Mouse (Mus musculus): ENCODE data around the gene Spsb2. TPM values are rescaled to one million over a fixed set of nuclear protein-coding genes. Genes with fewer than 3 reads are reported as not detected.
"Not testable (repeated sequence)": the region's sequence is repeated elsewhere in the genome, so short reads cannot be mapped to it uniquely, and the experiment has no call there.

Gene Spsb2
- polyA plus RNA-seq, 1 experiment from 2014 or later = 8.0 TPM

DNA sequence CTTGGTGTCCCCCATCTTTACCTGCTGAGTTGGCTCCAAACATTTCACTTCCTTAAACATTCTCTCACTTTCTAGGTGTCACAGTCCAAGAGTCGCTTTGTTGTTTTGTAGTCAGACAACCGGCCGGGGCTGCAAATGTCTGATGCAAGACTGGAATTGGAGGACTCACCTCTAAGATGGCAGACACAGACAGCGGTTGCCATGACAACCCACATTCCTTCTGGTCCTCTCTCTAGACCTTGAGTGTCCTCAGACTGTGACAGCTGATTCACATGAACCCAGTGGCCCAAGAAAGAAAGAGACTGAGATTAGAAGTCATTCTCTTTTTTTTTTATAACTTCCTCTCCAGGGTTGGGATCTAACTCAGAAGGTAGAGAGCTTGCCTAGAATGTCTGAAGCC is 18.9 kb upstream of the Spsb2 start:
- no peaks in the 10 kb centered on the region for H3K36me3 ChIP-seq (ENCODE audit: control insufficient read depth, insufficient read depth, low read length)
- no peak for ATAC-seq (ENCODE audit: insufficient number of reproducible peaks, insufficient read depth, low FRiP score, low read depth)
- no peak overlapping the region for H3K9ac ChIP-seq (replicated peaks; ENCODE audit: low read depth, low read length)
- no peak overlapping the region for H3K27ac ChIP-seq (ENCODE audit: low read length)
- WGBS = 88% methylated on average over 4 of the region's 4 CpGs
- no peaks in the 10 kb centered on the region for H3K9me3 ChIP-seq (ENCODE audit: control insufficient read depth, low read depth, low read length)
- H3K4me3 ChIP-seq (ENCODE audit: low read depth, low read length) = no peak overlapping the region
- H3K27me3 ChIP-seq (ENCODE audit: control insufficient read depth, insufficient read depth, low read length) = no peaks in the 10 kb centered on the region
- H3K4me2 ChIP-seq (replicated peaks; ENCODE audit: low read depth, low read length) = no peak overlapping the region
- no peaks in the 10 kb centered on the region for H3K4me1 ChIP-seq (ENCODE audit: control insufficient read depth, insufficient read depth, low read length)

DNA sequence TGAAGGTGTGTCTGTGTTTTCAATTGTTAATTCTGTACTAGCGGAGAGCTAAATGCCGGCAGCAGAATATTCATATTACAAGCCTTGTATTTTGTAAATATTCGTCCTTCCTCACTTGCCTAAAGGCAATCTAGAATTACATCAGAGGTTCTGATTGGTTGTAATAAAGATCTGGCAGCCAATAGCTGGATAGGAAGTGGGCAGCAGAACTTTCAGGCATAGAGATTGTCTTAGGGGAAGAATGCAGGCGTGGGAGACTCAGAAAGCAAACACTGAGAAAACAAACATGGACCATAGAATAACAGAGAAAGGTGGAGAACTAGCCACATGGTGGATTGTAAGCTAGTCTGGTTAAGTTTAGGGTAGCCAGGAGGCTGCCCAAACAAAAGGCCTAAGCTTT is 18.3 kb upstream of the Spsb2 start:
- no peaks in the 10 kb centered on the region for H3K27me3 ChIP-seq (ENCODE audit: control insufficient read depth, insufficient read depth, low read length)
- 55% methylated on average over 4 of the region's 4 CpGs for WGBS
- ATAC-seq (ENCODE audit: insufficient number of reproducible peaks, insufficient read depth, low FRiP score, low read depth) = no peak
- no peaks in the 10 kb centered on the region for H3K36me3 ChIP-seq (ENCODE audit: control insufficient read depth, insufficient read depth, low read length)
- no peak overlapping the region for H3K4me2 ChIP-seq (replicated peaks; ENCODE audit: low read depth, low read length)
- H3K4me3 ChIP-seq (ENCODE audit: low read depth, low read length) = no peak overlapping the region
- H3K27ac ChIP-seq (ENCODE audit: low read length) = no peak overlapping the region
- no peaks in the 10 kb centered on the region for H3K4me1 ChIP-seq (ENCODE audit: control insufficient read depth, insufficient read depth, low read length)
- no peak overlapping the region for H3K9ac ChIP-seq (replicated peaks; ENCODE audit: low read depth, low read length)
- no peaks in the 10 kb centered on the region for H3K9me3 ChIP-seq (ENCODE audit: control insufficient read depth, low read depth, low read length)

DNA sequence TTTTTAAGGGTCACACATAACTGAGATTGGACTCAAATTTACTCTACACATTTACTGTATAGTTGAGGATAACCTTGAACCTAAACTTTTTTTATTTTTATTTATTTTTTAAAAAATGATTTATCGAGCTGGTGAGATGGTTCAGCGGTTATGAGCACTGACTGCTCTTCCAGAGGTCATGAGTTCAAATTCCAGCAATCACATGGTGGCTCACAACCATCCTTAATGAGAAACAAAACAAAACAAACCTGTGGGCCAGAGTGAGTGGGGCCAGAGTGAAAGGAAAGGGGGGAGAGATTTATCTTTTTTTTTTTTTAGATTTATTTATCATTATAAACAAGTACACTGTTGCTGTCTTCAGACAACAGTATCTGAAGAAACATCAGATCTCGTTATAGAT is 16.6 kb upstream of the Spsb2 start:
- WGBS = 86% methylated on average over 3 of the region's 3 CpGs
- no peaks in the 10 kb centered on the region for H3K36me3 ChIP-seq (ENCODE audit: control insufficient read depth, insufficient read depth, low read length)
- ATAC-seq (ENCODE audit: insufficient number of reproducible peaks, insufficient read depth, low FRiP score, low read depth) = no peak

DNA sequence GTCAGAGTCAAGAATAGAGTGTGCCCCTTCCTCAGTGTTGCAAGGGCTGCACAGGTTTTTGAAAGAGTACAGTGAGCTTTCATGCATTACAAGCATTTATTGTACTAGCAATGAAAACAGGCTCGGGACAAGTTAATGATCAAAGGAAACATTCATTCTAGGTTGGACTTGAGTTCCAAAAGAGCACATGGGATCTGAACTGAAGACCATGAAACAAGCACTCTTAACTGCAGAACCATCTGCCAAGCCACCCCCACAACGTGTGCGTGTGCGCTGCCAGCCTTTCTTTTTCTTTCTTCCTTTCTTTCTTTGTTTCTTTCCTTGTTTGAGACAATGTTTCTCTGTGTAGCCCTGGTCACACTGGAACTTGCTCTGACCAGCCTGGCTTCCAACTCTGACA is 12.7 kb upstream of the Spsb2 start:
- H3K4me3 ChIP-seq (ENCODE audit: low read depth, low read length) = no peak overlapping the region
- H3K27ac ChIP-seq (ENCODE audit: low read length) = peak overlapping the region; percentile 49; the same call in 1 of the 2 replicates
- no peaks in the 10 kb centered on the region for H3K36me3 ChIP-seq (ENCODE audit: control insufficient read depth, insufficient read depth, low read length)
- no peak overlapping the region for H3K9ac ChIP-seq (replicated peaks; ENCODE audit: low read depth, low read length)
- WGBS = 70% methylated on average over 4 of the region's 4 CpGs
- no peak for ATAC-seq (ENCODE audit: insufficient number of reproducible peaks, insufficient read depth, low FRiP score, low read depth)
- H3K9me3 ChIP-seq (ENCODE audit: control insufficient read depth, low read depth, low read length) = no peaks in the 10 kb centered on the region
- H3K27me3 ChIP-seq (ENCODE audit: control insufficient read depth, insufficient read depth, low read length) = no peaks in the 10 kb centered on the region
- H3K4me1 ChIP-seq (ENCODE audit: control insufficient read depth, insufficient read depth, low read length) = no peaks in the 10 kb centered on the region
- no peak overlapping the region for H3K4me2 ChIP-seq (replicated peaks; ENCODE audit: low read depth, low read length)

More for the DNA sequence above, 16.6 kb upstream of the Spsb2 start:
- no peak overlapping the region for H3K4me2 ChIP-seq (replicated peaks; ENCODE audit: low read depth, low read length)
- H3K4me1 ChIP-seq (ENCODE audit: control insufficient read depth, insufficient read depth, low read length) = no peaks in the 10 kb centered on the region
- no peaks in the 10 kb centered on the region for H3K27me3 ChIP-seq (ENCODE audit: control insufficient read depth, insufficient read depth, low read length)
- H3K9ac ChIP-seq (replicated peaks; ENCODE audit: low read depth, low read length) = no peak overlapping the region
- no peaks in the 10 kb centered on the region for H3K9me3 ChIP-seq (ENCODE audit: control insufficient read depth, low read depth, low read length)
- H3K4me3 ChIP-seq (ENCODE audit: low read depth, low read length) = no peak overlapping the region
- H3K27ac ChIP-seq (ENCODE audit: low read length) = no peak overlapping the region

DNA sequence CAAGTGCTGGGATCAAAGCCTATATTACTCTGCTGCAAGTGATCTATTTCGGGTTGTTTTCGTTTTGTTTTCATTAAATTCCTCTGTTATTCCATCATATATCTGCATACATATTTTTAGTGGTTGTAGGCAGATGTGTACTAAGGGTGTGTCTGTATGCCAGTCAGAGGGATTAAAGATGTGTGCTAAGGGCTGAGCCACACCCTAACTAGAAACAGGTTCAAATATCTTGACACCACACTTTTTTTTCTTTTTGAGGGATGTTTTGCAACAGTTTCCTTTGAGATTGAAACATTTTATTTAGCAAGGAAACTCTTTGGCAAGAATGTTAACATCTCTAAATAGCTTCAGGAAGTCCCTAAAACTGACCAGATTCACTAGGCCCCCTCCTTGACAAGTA is 12.3 kb upstream of the Spsb2 start:
- Histone ChIP-seq H3K4me3 (ENCODE audit: low read depth, low read length) (no peak overlapping the region), H3K27ac (ENCODE audit: low read length) (peak overlapping the region; percentile 49; the same call in 1 of the 2 replicates), H3K4me2 (replicated peaks; ENCODE audit: low read depth, low read length) (no peak overlapping the region), H3K27me3 (ENCODE audit: control insufficient read depth, insufficient read depth, low read length) (no peaks in the 10 kb centered on the region), H3K4me1 (ENCODE audit: control insufficient read depth, insufficient read depth, low read length) (no peaks in the 10 kb centered on the region), H3K9me3 (ENCODE audit: control insufficient read depth, low read depth, low read length) (no peaks in the 10 kb centered on the region), H3K9ac (replicated peaks; ENCODE audit: low read depth, low read length) (no peak overlapping the region), H3K36me3 (ENCODE audit: control insufficient read depth, insufficient read depth, low read length) (no peaks in the 10 kb centered on the region)
- no peak; the same call in 1 of the 2 replicates for ATAC-seq (ENCODE audit: insufficient number of reproducible peaks, insufficient read depth, low FRiP score, low read depth)
- WGBS = 64% methylated on average over 2 of the region's 2 CpGs

DNA sequence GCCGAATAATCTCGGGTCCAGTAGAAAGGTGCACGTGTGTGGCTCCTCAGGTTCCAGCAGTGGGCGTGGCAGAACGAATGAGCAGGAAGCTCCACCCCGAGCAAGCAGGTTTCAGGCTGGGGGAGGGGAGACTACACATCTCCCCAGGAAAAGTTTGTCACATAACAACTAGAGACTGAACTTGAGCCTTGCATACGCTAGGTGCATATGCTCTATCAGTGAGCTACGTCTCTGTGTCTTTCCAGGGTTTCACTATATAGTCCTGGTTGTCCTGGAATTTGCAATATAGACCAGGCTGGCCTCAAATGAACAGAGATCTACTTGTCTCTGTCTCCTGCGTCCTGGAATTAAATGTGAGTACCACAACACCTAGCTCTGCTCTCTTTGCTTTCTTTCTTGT is 6.1 kb upstream of the Spsb2 start:
- H3K4me3 ChIP-seq (ENCODE audit: low read depth, low read length); H3K27me3 ChIP-seq (ENCODE audit: control insufficient read depth, insufficient read depth, low read length); H3K27ac ChIP-seq (ENCODE audit: low read length); H3K36me3 ChIP-seq (ENCODE audit: control insufficient read depth, insufficient read depth, low read length); H3K4me1 ChIP-seq (ENCODE audit: control insufficient read depth, insufficient read depth, low read length); H3K9me3 ChIP-seq (ENCODE audit: control insufficient read depth, low read depth, low read length); ATAC-seq (ENCODE audit: insufficient number of reproducible peaks, insufficient read depth, low FRiP score, low read depth); H3K9ac ChIP-seq (replicated peaks; ENCODE audit: low read depth, low read length): not testable (repeated sequence)
- 0 out of 2 replicates have a peak overlapping the region, but pooled peaks have one; percentile 12 for H3K4me2 ChIP-seq (replicated peaks; ENCODE audit: low read depth, low read length)
- WGBS = 15% methylated on average over 5 of the region's 9 CpGs

DNA sequence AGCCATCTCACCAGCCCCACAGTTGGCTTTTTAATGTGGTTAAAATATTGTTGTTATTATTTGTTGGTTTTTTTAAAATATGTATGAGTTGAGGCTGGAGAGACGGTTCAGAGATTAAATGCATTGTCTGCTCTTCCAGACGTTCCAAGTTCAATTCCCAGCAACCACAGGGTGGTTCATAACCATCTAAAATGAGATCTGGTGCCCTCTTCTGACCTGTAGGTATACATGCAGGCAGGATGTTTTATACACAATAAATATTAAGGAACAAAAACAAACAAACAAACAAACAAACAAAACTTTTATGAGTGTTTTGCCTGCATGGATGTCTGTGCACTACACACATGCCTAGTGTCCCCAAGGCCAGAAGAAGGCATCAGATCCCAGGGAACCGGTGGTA is 5.4 kb upstream of the Spsb2 start:
- H3K4me1 ChIP-seq (ENCODE audit: control insufficient read depth, insufficient read depth, low read length) = peaks cover 8% of the 10 kb centered on the region; the same call in 1 of the 2 replicates
- H3K9ac ChIP-seq (replicated peaks; ENCODE audit: low read depth, low read length) = no peak overlapping the region
- no peaks in the 10 kb centered on the region for H3K36me3 ChIP-seq (ENCODE audit: control insufficient read depth, insufficient read depth, low read length)
- no peaks in the 10 kb centered on the region for H3K27me3 ChIP-seq (ENCODE audit: control insufficient read depth, insufficient read depth, low read length)
- H3K9me3 ChIP-seq (ENCODE audit: control insufficient read depth, low read depth, low read length) = no peaks in the 10 kb centered on the region
- no peak for ATAC-seq (ENCODE audit: insufficient number of reproducible peaks, insufficient read depth, low FRiP score, low read depth)
- no peak overlapping the region for H3K4me2 ChIP-seq (replicated peaks; ENCODE audit: low read depth, low read length)
- no peak overlapping the region for H3K4me3 ChIP-seq (ENCODE audit: low read depth, low read length)
- WGBS = 81% methylated on average over 3 of the region's 3 CpGs
- H3K27ac ChIP-seq (ENCODE audit: low read length) = no peak overlapping the region

DNA sequence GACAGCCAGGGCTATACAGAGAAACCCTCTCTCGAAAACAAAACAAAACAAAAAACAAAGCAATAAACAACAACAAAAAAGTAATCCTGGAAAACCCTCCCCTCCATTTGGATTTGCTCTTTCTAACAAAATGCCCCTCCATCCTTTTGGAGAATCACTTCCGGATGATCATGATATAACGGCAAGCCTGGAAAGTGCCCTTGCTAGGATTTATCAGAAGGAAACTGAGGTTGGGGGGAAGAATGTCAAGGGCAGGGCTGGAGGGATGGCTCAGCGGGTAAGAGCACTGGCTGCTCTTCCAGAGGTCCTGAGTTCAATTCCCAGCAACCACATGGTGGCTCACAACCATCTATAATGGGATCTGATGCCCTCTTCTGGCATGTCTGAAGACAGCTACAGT is 4.8 kb upstream of the Spsb2 start:
- H3K9me3 ChIP-seq (ENCODE audit: control insufficient read depth, low read depth, low read length); H3K27ac ChIP-seq (ENCODE audit: low read length); H3K4me3 ChIP-seq (ENCODE audit: low read depth, low read length); ATAC-seq (ENCODE audit: insufficient number of reproducible peaks, insufficient read depth, low FRiP score, low read depth); H3K9ac ChIP-seq (replicated peaks; ENCODE audit: low read depth, low read length); H3K36me3 ChIP-seq (ENCODE audit: control insufficient read depth, insufficient read depth, low read length); H3K4me2 ChIP-seq (replicated peaks; ENCODE audit: low read depth, low read length); H3K27me3 ChIP-seq (ENCODE audit: control insufficient read depth, insufficient read depth, low read length): not testable (repeated sequence)
- H3K4me1 ChIP-seq (ENCODE audit: control insufficient read depth, insufficient read depth, low read length) = peaks cover 12% of the 10 kb centered on the region; the same call in 1 of the 2 replicates
- WGBS = 93% methylated on average over 4 of the region's 4 CpGs

DNA sequence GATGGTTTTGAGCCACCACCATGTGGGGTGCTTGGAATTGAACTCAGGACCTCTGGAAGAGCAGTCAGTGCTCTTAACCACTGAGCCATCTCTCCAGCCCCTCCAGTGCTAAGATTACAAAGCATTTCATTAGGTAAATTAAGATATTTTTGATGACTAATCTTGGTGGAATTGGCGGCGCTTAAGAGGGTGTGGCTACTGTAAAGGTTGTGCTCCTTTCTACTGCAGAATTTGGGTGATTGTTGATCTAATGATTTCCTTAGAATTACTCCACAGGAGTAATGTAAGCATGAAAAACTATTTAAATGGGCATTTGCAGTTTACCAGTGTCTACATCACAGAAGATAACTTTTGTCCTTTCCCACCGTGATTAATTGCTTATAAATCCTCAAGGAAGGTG is 4.1 kb upstream of the Spsb2 start:
- Histone ChIP-seq H3K9ac (replicated peaks; ENCODE audit: low read depth, low read length) (no peak overlapping the region), H3K4me1 (ENCODE audit: control insufficient read depth, insufficient read depth, low read length) (peaks cover 13% of the 10 kb centered on the region; the same call in 1 of the 2 replicates), H3K4me2 (replicated peaks; ENCODE audit: low read depth, low read length) (no peak overlapping the region), H3K27me3 (ENCODE audit: control insufficient read depth, insufficient read depth, low read length) (no peaks in the 10 kb centered on the region), H3K9me3 (ENCODE audit: control insufficient read depth, low read depth, low read length) (no peaks in the 10 kb centered on the region), H3K36me3 (ENCODE audit: control insufficient read depth, insufficient read depth, low read length) (no peaks in the 10 kb centered on the region), H3K27ac (ENCODE audit: low read length) (no peak overlapping the region), H3K4me3 (ENCODE audit: low read depth, low read length) (no peak overlapping the region)
- no peak for ATAC-seq (ENCODE audit: insufficient number of reproducible peaks, insufficient read depth, low FRiP score, low read depth)
- 78% methylated on average over 3 of the region's 3 CpGs for WGBS

Measured in stomach, embryonic 14.5 days (tissue).